Mouse (Mus musculus) forebrain, embryonic 14.5 days (tissue): ENCODE data around the gene Ankrd12. TPM values are rescaled to one million over a fixed set of nuclear protein-coding genes. Genes with fewer than 3 reads are reported as not detected.

ENCODE experiments used
- ATAC-seq: fragments of 200-750 bp; cut with Nextera tagmentation; 2 replicates; pipeline ENCODE4 v1.8.0; 2017; ENCODE audit warnings: mild to moderate bottlenecking, moderate library complexity
- DNase-seq: peaks from one replicate; pipeline ENCODE4 v3.0.0-alpha.2; 2015; ENCODE audit warnings: low spot score
- H3K27ac ChIP-seq: fragments of 300-500 bp; sonication (generic); 2 replicates; pipeline ENCODE4 v1.5.1; 2014; ENCODE audit warnings: low read depth, mild to moderate bottlenecking, control low read depth, low read length, moderate library complexity
- H3K27me3 ChIP-seq: fragments of 300-500 bp; sonication (generic); replicated peaks from 2 replicates; pipeline ENCODE4 v1.6.1; 2014; ENCODE audit warnings: low read length, control low read depth, mixed read lengths; ENCODE audit not compliant: control insufficient read depth, insufficient read depth
- H3K36me3 ChIP-seq: fragments of 300-500 bp; sonication (generic); 2 replicates; pipeline ENCODE4 v1.6.1; 2014; ENCODE audit warnings: low read length, control low read depth; ENCODE audit not compliant: control insufficient read depth, insufficient read depth
- H3K4me1 ChIP-seq: fragments of 300-500 bp; sonication (generic); 2 replicates; pipeline ENCODE4 v1.6.1; 2014; ENCODE audit warnings: antibody characterized with exemption, low read length, control low read depth; ENCODE audit not compliant: control insufficient read depth, insufficient read depth
- H3K4me2 ChIP-seq: fragments of 300-500 bp; sonication (generic); 2 replicates; pipeline ENCODE4 v1.6.1; 2014; ENCODE audit warnings: mild to moderate bottlenecking, control low read depth, low read length
- H3K4me3 ChIP-seq: fragments of 300-500 bp; sonication (generic); 2 replicates; pipeline ENCODE4 v1.5.1; 2014; ENCODE audit warnings: low read depth, low read length, control low read depth
- H3K9ac ChIP-seq: fragments of 300-500 bp; sonication (generic); 2 replicates; pipeline ENCODE4 v1.6.1; 2014; ENCODE audit warnings: mild to moderate bottlenecking, low read length, control low read depth, moderate library complexity
- H3K9me3 ChIP-seq: fragments of 300-500 bp; sonication (generic); replicated peaks from 2 replicates; pipeline ENCODE4 v1.6.1; 2016; ENCODE audit warnings: low read length, control low read depth, mixed read lengths; ENCODE audit not compliant: control insufficient read depth
- WGBS: fragments of 180-500 bp; shearing (Covaris S2); extraction: QIAGEN DNeasy Blood & Tissue Kit; methylation state at CpG from one replicate; pipeline ENCODE4 v1.1.7; 2014; 5-methylcytosine and 5-hydroxymethylcytosine counted together
- polyA plus RNA-seq: library from polyadenylated mRNA; unstranded; fragments of >200 nt; fragmentation: Nextera tagmentation; extraction: Ambion mirVana; gene quantifications from 2 replicates; pipeline ENCODE4 v1.2.1, GENCODE M21; 2014

Ankrd12 gene
- polyA plus RNA-seq, 1 experiment from 2014 or later = 83.0 TPM

DNA sequence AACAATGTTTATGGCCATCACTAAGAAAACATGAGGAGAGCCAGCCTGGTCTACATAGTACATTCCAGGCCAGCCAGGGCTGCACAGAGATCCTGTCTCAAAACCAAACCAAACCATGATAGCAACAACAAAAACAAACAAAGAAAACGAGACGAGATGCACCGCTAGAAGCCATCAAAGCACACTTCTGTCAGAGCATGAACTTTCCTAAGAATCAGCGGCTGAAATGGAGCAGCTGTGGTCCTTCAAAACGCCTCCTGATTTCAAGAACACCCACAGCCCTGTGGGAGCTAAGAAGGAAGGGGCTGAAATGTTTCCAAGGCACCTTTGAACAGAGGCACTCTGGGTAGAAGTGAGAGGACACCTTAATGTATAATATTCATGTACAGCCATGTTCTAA is 152.7 kb downstream of the Ankrd12 start:
- Histone ChIP-seq H3K9me3 (no peaks in the 10 kb centered on the region), H3K27ac (no peak overlapping the region), H3K27me3 (no peaks in the 10 kb centered on the region), H3K36me3 (peaks cover 65% of the 10 kb centered on the region), H3K4me2 (no peak overlapping the region), H3K9ac (no peak overlapping the region), H3K4me3 (no peak overlapping the region), H3K4me1 (no peaks in the 10 kb centered on the region)
- ATAC-seq = no peak
- 81% methylated on average over 5 of the region's 5 CpGs for WGBS
- DNase-seq = no peak

DNA sequence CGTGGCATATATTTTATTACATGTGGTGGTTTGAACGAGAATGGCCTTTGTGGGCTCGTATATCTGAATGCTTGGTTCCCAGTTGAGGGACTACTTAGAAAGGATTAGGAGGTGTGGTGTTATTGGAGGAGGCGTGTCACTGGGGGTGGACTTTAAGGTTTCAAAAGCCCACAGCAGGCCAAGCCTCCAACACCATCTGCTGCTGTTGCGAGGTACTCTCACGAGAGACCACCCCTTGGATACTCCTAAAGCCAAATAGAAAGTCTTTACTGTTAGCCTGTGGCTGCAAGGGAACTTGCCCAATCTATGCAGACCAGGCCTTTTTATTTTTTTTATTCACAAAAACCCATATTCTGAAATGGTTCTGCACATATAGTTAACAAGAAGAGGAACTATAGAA is 154.9 kb downstream of the Ankrd12 start:
- Histone ChIP-seq H3K27ac (no peak overlapping the region), H3K4me3 (no peak overlapping the region), H3K27me3 (no peaks in the 10 kb centered on the region), H3K4me2 (no peak overlapping the region), H3K36me3 (peaks cover 52% of the 10 kb centered on the region), H3K4me1 (no peaks in the 10 kb centered on the region), H3K9ac (no peak overlapping the region), H3K9me3 (no peaks in the 10 kb centered on the region)
- ATAC-seq (no peak), DNase-seq (no peak)
- WGBS = 71% methylated on average over 6 of the region's 6 CpGs

DNA sequence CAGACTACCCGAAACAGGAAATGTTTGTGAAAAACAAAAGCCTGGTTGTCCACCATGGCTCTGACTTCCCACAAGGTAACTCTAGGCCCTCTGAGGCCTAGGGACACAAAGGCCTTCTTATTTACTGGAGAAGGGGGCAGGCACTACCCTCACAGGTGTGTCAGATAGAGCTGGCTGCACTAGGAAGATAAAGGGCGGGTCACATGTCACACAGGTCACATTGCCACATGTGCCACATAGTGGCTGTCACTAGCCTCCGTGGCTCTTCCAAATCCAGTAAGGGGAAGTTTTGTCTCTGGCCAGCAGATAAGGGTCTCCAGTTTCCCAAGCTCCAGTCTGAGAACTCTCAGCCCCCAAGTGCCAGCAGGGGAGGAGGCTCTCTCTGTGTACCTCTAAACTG is 157.7 kb downstream of the Ankrd12 start:
- H3K4me1 ChIP-seq = peaks cover 9% of the 10 kb centered on the region
- WGBS = 80% methylated on average over 3 of the region's 3 CpGs
- H3K27me3 ChIP-seq = no peaks in the 10 kb centered on the region
- ATAC-seq (no peak), DNase-seq (no peak)
- H3K9me3 ChIP-seq = no peaks in the 10 kb centered on the region
- H3K4me3 ChIP-seq = no peak overlapping the region
- H3K27ac ChIP-seq = no peak overlapping the region
- H3K9ac ChIP-seq = no peak overlapping the region
- no peak overlapping the region for H3K4me2 ChIP-seq
- H3K36me3 ChIP-seq = peaks cover 28% of the 10 kb centered on the region

DNA sequence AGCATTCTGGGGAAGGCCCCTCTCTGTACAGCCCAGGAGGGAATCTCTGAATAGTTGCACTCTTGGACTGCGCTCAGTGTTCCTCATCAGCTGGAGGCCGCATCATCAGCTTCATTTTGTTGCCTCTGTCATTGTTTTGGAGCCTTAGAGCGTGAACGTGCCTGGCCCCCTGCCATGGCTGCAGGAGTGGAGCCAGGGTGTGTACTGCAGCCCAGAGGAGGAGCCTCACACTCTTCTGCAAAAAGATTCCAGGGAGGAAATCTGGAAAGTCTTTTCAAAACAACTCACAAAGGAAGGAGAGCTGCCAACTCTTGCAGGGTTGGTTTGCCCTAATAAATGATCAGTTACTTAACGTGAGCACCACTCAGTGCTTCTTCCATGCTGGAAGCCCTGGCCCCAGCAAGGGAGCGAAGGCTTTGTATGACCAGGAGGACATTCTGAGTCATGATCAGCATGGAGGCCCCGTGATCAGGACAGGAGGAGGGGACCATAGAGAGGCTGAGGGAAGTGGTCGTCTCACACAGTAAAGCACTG is 160.7 kb downstream of the Ankrd12 start:
- Histone ChIP-seq H3K9me3 (no peaks in the 10 kb centered on the region), H3K27me3 (no peaks in the 10 kb centered on the region), H3K4me3 (no peak overlapping the region), H3K9ac (no peak overlapping the region), H3K36me3 (peaks cover 4% of the 10 kb centered on the region; the same call in 1 of the 2 replicates), H3K4me2 (peak overlapping the region; percentile 25; the same call in 1 of the 2 replicates), H3K27ac (peak overlapping the region; percentile 84), H3K4me1 (peaks cover 9% of the 10 kb centered on the region)
- DNase-seq (peak; percentile 91), ATAC-seq (peak; percentile 93)
- WGBS = under 1% methylated on average over 8 of the region's 8 CpGs

Other genes starting within 250 kb of the Ankrd12 start
- 42.9 and 50.2 TPM in 2 replicates for gene Ralbp1, start 191.3 kb downstream of the Ankrd12 start, polyA plus RNA-seq
- gene Twsg1, start 125.9 kb downstream of the Ankrd12 start, polyA plus RNA-seq = 81.4 and 83.1 TPM in 2 replicates
- gene Ndufv2, start 24.5 kb upstream of the Ankrd12 start, polyA plus RNA-seq = 378 and 456 TPM in 2 replicates
- 35.6 and 42.7 TPM in 2 replicates for gene Washc1, start 34.5 kb upstream of the Ankrd12 start, polyA plus RNA-seq
- gene Ddx11, start 46.4 kb upstream of the Ankrd12 start, polyA plus RNA-seq = 4.3 and 5.6 TPM in 2 replicates